Mouse (Mus musculus) liver, adult 2 months (tissue): ENCODE measurements around the gene Tlr6.

Experiments used
- CTCF ChIP-seq: fragments of 200-500 bp; IDR thresholded peaks from 2 replicates; pipeline ENCODE4 v1.5.1; 2011; ENCODE audit warnings: low read depth, low read length, control low read depth
- POLR2A ChIP-seq: fragments of 200-500 bp; IDR thresholded peaks from 2 replicates; pipeline ENCODE4 v1.6.1; 2011; ENCODE audit warnings: low read length, control low read depth; ENCODE audit not compliant: insufficient read depth; ENCODE audit errors: extremely low read depth

DNA sequence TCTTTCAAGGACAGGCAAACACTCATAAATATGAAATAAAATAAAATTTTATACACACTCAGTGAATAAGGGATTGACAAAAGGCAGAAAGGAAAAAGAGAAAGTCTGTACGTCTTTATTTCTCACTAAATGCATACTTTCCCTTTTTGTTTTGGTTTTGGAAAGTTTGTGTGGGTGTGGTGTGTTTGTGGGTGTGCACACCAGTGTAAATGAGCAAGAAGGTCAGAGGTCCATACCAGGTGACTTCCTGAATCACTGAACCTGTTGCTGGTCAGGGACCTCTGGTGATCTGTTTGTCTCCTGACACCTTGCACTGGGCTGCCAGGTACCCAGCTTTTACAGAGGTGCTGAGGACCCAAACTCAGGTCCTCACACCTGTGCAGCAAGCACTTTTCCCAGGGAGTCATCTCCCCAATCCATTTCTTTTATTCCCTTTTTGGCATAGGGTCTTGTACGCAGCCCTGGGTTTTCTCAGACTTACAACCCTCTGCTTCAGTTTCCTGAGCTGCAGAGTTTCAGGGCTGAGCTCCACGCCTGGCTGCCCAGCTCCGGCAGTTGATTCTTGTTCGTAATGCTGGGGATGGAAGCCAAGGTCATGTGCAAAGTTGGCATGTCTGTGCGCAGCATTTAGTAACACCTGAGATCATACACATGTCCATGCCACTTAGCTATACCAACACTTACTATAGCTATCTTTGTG is 51.2 kb downstream of the Tlr6 start:
- TF ChIP-seq POLR2A: no peak
- no peak for TF ChIP-seq CTCF
